Mouse (Mus musculus) heart, adult 8-10 months (tissue): ENCODE data around the gene Cfap61. TPM values are rescaled to one million over a fixed set of nuclear protein-coding genes. Genes with fewer than 3 reads are reported as not detected.

Experiments
- DNase-seq: peaks from one replicate; pipeline ENCODE4 v3.0.0; 2022; ENCODE audit warnings: low spot score
- total RNA-seq, 4 experiments: library from RNA; stranded (reverse); gene quantifications; 2 replicates each; pipeline ENCODE4 v1.2.4; 2022

Gene Cfap61
- total RNA-seq, 4 experiments from 2014 or later, result 0.92 to 2.5 (median 1.7) TPM

GRCm38 (mm10) chr2:146221076-146221928, 286.7 kb downstream of the Cfap61 start, which contains the start of gene Insm1:
Gene Insm1 (plus strand): TSS chr2:146221921.
- DNase-seq, result no peak

- DNase-seq, result no peak
Observed at GRCm38 (mm10) chr2:146221929-146222278, 287.3 kb downstream of the Cfap61 start.

- no peak for DNase-seq
Observed at GRCm38 (mm10) chr2:146222279-146223175, 287.9 kb downstream of the Cfap61 start.

GRCm38 (mm10) chr2:146223176-146223905, 288.8 kb downstream of the Cfap61 start:
- no peak for DNase-seq

- DNase-seq, result no peak
Observed at GRCm38 (mm10) chr2:146224141-146224540, 289.6 kb downstream of the Cfap61 start.

- no peak for DNase-seq
Observed at GRCm38 (mm10) chr2:146225818-146226217, 291.2 kb downstream of the Cfap61 start.

GRCm38 (mm10) chr2:146226484-146226883, 291.9 kb downstream of the Cfap61 start:
- DNase-seq, result no peak

- DNase-seq, result no peak
Observed at GRCm38 (mm10) chr2:146227646-146228045, 293.1 kb downstream of the Cfap61 start.

- DNase-seq, result no peak
Observed at GRCm38 (mm10) chr2:146228435-146228834, 293.9 kb downstream of the Cfap61 start.

- no peak for DNase-seq
Observed at GRCm38 (mm10) chr2:146231485-146231884, 296.9 kb downstream of the Cfap61 start.

GRCm38 (mm10) chr2:146239196-146239747, 304.7 kb downstream of the Cfap61 start:
- DNase-seq, result no peak

GRCm38 (mm10) chr2:146244049-146244448, 309.5 kb downstream of the Cfap61 start:
- no peak for DNase-seq

- DNase-seq, result no peak
Observed at GRCm38 (mm10) chr2:146245401-146245800, 310.8 kb downstream of the Cfap61 start.

GRCm38 (mm10) chr2:146246409-146247075, 312.0 kb downstream of the Cfap61 start:
- DNase-seq, result no peak

- no peak for DNase-seq
Observed at GRCm38 (mm10) chr2:146247576-146247975, 313.0 kb downstream of the Cfap61 start.

- DNase-seq, result no peak
Observed at GRCm38 (mm10) chr2:146249033-146249432, 314.4 kb downstream of the Cfap61 start.

- no peak for DNase-seq
Observed at GRCm38 (mm10) chr2:146250236-146250904, 315.8 kb downstream of the Cfap61 start.

GRCm38 (mm10) chr2:146254387-146254786, 319.8 kb downstream of the Cfap61 start:
- DNase-seq, result no peak

- no peak for DNase-seq
Observed at GRCm38 (mm10) chr2:146255636-146256035, 321.1 kb downstream of the Cfap61 start.

GRCm38 (mm10) chr2:146256321-146256875, 321.8 kb downstream of the Cfap61 start:
- no peak for DNase-seq
